Mouse (Mus musculus) inflammation-experienced regulatory T-cells, adult 6 months (primary cell): ENCODE measurements around the gene Faim2. TPM values are rescaled to one million over a fixed set of nuclear protein-coding genes. Genes with fewer than 3 reads are reported as not detected.

ENCODE experiments used
- ATAC-seq: one replicate; pipeline ENCODE4 v1.8.0; 2017
- polyA plus RNA-seq, 3 experiments: library from polyadenylated mRNA; unstranded; fragments of 100-300 nt; shearing (Covaris generic); gene quantifications; one replicate each; pipeline ENCODE4 v1.2.1; 2017

Gene Faim2
- polyA plus RNA-seq, 3 experiments from 2014 or later: 0.03 to 0.15 TPM; not detected in 1

- ATAC-seq: no peak
Observed at GRCm38 (mm10) chr15:99505324-99506095, 22.5 kb downstream of the Faim2 start.

DNA sequence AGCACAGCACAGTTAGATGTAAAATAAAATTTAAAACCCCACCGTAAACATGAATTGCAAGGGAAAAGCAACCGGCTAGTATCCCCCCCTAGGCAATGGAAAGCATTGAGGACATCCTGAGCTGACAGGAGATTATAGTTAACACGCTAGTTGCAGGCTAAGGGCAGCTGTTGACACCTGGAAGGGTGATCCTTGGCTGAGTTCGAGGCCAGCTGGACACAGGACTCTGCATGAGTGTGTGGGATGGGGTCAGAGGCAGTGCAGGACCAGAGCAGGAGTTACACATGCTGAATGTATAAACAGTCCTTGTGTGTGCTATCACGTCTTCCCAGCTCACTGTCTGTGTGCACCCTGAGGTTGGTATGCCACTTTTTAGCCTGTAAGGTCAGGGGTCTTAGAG lies 24.7 kb downstream of the Faim2 start:
- ATAC-seq: no peak

- no peak for ATAC-seq
Observed at GRCm38 (mm10) chr15:99502311-99502831, 25.6 kb downstream of the Faim2 start.

DNA sequence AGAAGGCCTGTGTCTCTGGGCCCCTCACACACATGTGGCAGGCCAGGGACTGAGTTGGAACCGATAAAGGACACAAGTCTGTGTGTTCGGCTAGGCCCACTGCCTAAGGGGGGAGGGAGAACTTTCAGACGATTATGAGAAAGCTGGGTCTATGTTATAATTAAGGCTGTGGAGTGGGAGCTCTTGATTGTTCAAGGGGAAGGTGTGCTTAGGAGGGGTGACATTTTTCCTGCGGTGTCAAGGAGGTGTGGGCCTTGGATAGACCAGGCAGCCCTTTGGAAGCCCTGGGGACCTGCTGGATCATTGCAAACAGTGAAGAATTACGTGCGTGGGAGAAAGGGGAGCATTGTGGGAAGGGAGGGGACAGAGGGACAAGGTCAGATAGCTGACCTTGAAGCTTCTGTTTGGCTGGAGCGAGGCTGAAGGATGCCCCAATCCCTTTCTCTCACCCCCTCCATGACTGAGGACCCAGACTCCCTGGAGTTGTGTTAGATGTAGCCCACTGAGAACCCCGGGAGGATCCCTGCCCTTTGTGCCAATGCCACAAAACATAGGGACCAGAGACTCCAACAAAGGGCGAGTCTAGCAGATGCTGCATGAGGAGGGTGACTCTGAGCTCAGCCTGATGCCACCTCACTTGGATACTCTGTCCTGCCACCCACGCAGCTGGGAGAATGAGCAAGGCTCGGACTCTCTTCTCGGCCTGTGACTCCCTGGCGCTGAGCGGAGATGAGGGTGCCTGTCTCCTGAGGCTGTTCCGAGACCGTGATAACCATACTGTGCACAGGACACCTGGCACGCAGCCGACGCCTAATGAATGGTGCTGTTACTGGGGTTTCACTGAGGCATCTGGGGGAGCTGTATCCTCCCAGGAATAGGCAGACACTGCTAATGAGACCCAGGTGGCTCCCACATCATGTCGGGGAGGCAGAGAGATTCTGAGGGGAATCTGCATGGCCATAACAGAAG lies 26.4 kb downstream of the Faim2 start:
- ATAC-seq: no peak

DNA sequence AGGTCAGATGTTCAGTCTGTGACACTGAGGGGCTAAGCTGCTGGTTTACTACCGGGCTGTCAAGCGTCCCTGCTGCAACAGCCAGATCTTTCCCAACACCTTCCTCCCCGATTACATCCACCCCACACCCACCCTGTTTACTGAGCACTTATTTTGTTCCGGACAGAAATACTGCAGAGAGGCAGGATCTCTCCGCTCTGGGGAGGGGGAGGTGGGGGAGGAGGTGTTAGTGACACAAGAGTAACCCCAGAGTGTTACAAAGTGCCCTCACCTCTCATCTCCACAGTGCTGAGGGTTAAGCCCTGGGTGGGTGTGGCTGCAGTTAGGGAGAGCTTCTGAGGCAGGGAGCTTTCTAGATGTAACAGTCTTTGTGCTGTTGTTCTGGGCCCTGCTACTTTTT lies 27.6 kb downstream of the Faim2 start:
- no peak for ATAC-seq

DNA sequence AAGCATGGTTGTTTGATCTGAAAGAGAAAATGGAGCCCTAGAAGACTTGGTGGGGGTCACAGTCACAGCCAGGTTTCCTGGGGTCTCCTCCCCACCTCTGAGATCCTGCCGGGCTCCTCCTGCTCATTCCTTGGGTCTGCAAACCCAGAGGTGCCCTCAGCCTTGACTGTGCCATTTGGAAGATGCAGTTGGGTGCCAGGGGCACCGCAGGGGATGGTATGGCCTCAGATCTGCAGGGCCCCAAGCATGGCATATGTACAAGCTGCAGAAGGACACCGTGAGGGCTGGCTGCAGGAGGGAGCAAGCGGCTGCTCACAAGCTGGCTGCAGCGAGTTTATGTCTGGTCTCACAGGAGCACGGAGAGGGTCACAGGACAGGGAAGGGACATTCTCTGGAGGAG lies 28.2 kb downstream of the Faim2 start:
- ATAC-seq: no peak

- no peak for ATAC-seq
Observed at GRCm38 (mm10) chr15:99498781-99499180, 29.2 kb downstream of the Faim2 start.

DNA sequence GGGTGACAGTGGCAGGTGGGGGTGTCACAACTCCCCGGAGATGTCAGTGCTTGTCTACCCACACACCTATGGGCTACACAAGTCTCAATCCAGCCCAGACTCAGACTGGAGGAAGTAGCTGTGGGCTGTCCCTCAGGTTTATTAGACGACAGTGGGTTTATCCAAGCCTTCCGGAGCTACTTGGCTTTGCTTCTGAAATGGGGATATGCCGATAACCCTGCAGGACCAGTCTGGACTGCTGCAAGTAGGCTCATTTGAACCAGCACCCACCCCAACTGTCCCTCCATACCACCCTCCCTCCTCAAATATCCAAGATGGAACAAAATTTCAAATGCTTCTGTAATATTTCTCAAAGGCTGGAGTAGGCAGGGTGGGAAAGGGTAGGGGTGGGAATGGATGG lies 29.6 kb downstream of the Faim2 start:
- no peak for ATAC-seq

- ATAC-seq: no peak
Observed at GRCm38 (mm10) chr15:99497527-99498242, 30.3 kb downstream of the Faim2 start.

DNA sequence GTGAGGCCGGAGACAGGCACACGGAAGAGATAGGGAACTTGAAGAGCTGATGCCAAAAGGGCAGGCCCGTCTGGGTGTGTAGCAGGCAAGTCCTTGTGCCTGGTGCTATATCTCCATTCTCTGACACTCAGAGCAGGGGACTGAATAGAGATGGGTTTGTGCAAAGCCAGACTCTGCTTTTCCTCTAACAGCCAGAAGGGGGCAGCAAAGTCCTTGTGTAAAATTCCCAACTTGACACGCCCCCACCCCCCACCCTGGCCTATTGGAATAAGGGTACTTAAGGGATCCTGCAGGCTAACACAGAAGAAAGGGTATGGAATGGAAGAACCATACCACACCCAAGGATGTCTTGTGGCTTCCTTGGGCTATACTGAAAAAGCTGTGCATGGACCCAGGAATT lies 30.9 kb downstream of the Faim2 start:
- no peak for ATAC-seq

GRCm38 (mm10) chr15:99484745-99485144 lies 43.2 kb downstream of the Faim2 start:
- no peak for ATAC-seq

DNA sequence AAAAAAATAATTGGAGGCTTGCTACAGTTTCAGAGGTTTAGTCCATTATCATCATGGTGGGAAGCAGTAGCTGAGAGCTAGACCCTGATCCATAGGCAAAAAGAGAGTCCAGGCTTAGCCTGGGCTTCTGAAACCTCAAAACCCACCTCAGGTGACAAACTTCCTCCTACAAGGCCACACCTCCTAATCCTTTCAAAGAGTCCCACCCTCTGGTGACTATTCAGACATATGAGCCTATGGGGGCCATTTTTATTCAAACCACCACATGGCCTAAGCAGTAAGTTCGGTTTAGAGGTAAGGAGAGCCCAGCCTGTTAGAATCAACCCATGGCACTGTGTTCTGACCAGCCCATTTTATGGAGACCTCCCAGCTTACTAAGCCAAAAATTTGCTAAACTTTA lies 52.2 kb downstream of the Faim2 start:
- no peak for ATAC-seq

- peak; percentile 70 for ATAC-seq
Observed at GRCm38 (mm10) chr15:99474576-99474926, 53.4 kb downstream of the Faim2 start, which contains the start of gene Bcdin3d. Gene Bcdin3d, minus strand, starts transcription at chr15:99474730.

- ATAC-seq: peak; percentile 38
Observed at GRCm38 (mm10) chr15:99473801-99474575, 54.0 kb downstream of the Faim2 start.

GRCm38 (mm10) chr15:99472972-99473371 lies 55.0 kb downstream of the Faim2 start:
- ATAC-seq: no peak

GRCm38 (mm10) chr15:99471677-99472063 lies 56.3 kb downstream of the Faim2 start:
- ATAC-seq: peak; percentile 46

GRCm38 (mm10) chr15:99470971-99471676 lies 56.8 kb downstream of the Faim2 start:
- no peak for ATAC-seq

DNA sequence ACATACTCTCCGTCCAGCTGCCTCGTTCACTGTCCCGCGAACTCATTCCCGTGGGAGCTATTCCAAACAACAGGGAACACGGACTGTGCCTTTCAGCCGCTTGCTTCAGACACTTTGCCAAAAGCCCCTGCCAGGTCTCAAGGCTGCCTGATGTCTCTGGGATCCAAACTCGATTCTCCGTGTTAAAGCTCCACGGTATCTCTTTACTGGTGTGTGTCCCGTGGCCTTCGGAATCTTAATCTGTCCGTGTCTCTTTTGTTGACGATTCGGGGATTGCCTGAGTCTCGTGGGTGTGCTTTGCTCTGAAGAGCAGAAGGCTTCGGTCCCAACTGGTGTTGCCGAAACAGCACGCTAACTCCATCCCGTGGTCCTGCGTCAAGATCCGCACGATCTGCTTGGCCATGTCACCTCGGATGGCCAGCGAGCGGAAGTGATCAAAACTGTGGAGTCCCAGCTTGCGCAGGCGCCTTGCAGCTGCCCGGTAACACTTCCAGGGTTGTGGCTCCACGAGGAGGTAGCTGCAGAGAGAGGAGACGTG lies 57.7 kb downstream of the Faim2 start:
- ATAC-seq: no peak

DNA sequence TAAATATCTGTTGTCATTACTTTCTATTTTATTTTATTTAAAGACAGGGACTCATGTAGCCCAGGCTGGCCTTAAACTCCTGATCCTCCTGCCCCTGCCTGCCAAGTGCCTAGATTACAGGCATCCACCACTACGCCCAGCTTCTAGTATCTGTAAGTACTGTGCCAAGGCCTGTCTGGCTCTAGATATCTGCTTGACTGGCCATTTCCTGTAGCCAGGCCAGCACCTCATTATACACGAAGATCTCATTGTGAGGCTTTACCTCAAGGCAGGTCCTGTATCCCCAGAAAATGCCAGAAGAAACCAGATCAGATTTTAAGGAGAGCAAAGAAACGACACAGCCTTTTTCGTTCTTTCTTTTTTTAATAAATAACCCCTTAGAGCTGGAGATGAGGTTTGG lies 58.2 kb downstream of the Faim2 start:
- no peak for ATAC-seq

DNA sequence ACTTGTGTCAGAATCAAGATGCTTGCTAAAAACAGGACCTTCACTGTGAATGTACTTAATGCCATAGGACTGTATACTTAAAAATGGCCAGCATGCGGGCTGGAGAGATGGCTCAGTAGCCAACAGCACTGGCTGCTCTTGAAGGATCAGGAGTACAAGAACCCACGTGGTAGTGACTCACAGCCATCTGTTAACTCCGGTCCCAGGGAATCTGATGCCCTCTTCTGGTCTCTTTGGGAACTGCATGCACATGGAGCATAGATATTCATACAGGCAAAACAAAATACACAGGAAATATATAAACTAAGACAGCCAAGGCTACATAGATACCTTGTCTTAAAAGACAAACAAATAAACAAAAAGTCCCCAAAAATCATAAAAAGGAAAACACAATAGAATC lies 58.9 kb downstream of the Faim2 start:
- ATAC-seq: no peak

DNA sequence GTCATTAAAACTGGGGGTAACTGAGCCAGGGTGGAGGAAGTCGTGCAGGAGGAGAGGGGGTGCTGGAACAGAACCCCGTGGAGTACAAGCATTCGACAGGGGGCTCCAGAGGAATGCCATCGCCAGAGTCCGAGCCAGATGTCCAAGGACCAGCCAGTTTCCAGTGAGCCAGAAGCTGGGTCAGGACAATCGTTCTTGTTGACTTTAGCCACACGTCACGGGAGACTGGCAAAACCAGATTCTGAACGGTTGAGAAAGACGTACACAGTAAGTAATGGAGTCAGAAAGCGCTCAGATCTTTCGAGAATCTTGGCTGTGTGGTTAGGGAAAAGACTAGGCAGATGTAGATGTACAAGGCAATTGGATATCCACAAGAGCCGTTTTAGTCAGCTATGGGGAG lies 64.8 kb downstream of the Faim2 start:
- ATAC-seq: no peak
